Mouse (Mus musculus): ENCODE results near the gene Cog8. TPM values are rescaled to one million over a fixed set of nuclear protein-coding genes. Genes with fewer than 3 reads are reported as not detected.
"Not testable (repeated sequence)": the region's sequence is repeated elsewhere in the genome, so short reads cannot be mapped to it uniquely, and the experiment has no call there.

Gene Cog8
- polyA plus RNA-seq, 1 experiment from 2014 or later: 42.0 TPM

- ATAC-seq (replicated peaks); H3K4me1 ChIP-seq; H3K4me3 ChIP-seq; H3K4me2 ChIP-seq; H3K9ac ChIP-seq; H3K27ac ChIP-seq; H3K36me3 ChIP-seq (replicated peaks); H3K9me3 ChIP-seq; H3K27me3 ChIP-seq (replicated peaks): not testable (repeated sequence)
- WGBS: 89% methylated on average over 4 of the region's 4 CpGs
Measured at GRCm38 (mm10) chr8:106996339-106996738, 60.1 kb downstream of the Cog8 start.

Small RNA genes within 50 kb of the gene (microRNA-seq; reads per million reads assigned to microRNA genes)
- 1.7 reads per million for gene Mir7075

Other genes starting within 250 kb of the Cog8 start
- gene Has3, start 186.4 kb downstream of the Cog8 start, polyA plus RNA-seq (2015; fragmentation: Nextera tagmentation; extraction: Ambion mirVana): 1.3 and 1.4 TPM in 2 replicates
- gene Utp4, start 163.1 kb downstream of the Cog8 start, polyA plus RNA-seq (2015; fragmentation: Nextera tagmentation; extraction: Ambion mirVana): 42.6 and 44.6 TPM in 2 replicates
- gene Sntb2, start 120.9 kb downstream of the Cog8 start, polyA plus RNA-seq (2015; fragmentation: Nextera tagmentation; extraction: Ambion mirVana): 5.2 and 5.8 TPM in 2 replicates
- 147 and 151 TPM in 2 replicates for gene Vps4a, start 25.5 kb downstream of the Cog8 start, polyA plus RNA-seq (2015; fragmentation: Nextera tagmentation; extraction: Ambion mirVana)
- gene Pdf, start 8.1 kb downstream of the Cog8 start, polyA plus RNA-seq (2015; fragmentation: Nextera tagmentation; extraction: Ambion mirVana): 35.8 and 40.4 TPM in 2 replicates
- 70.2 and 71.1 TPM in 2 replicates for gene Nip7, start 188 bp upstream of the Cog8 start, polyA plus RNA-seq (2015; fragmentation: Nextera tagmentation; extraction: Ambion mirVana)
- gene Tmed6, start 9.0 kb upstream of the Cog8 start, polyA plus RNA-seq (2015; fragmentation: Nextera tagmentation; extraction: Ambion mirVana): not detected in 2 replicates
- gene Terf2, start 39.9 kb upstream of the Cog8 start, polyA plus RNA-seq (2015; fragmentation: Nextera tagmentation; extraction: Ambion mirVana): 27.3 and 29.7 TPM in 2 replicates
- 109 and 116 TPM in 2 replicates for gene Cyb5b, start 94.0 kb upstream of the Cog8 start, polyA plus RNA-seq (2015; fragmentation: Nextera tagmentation; extraction: Ambion mirVana)
- 10.8 and 12.3 TPM in 2 replicates for gene Nfat5, start 236.8 kb upstream of the Cog8 start, polyA plus RNA-seq (2015; fragmentation: Nextera tagmentation; extraction: Ambion mirVana)

Measured in midbrain, embryonic 15.5 days (tissue).